Mouse (Mus musculus): ENCODE measurements at regions not wholly inside any gene's neighbourhood (a gene's known extent, or its start where the extent isn't known, plus 50 kb on each side); places are given as distances from the start of the nearest gene placed in this dataset.
"Not testable (repeated sequence)": the region's sequence is repeated elsewhere in the genome, so short reads cannot be mapped to it uniquely, and the experiment has no call there.

GRCm38 (mm10) chr8:20122067-20122925 is 219.1 kb downstream of the Gm31371 start:
- not testable (repeated sequence) for H3K36me3 ChIP-seq (ENCODE audit: insufficient read depth); H3K9me3 ChIP-seq (ENCODE audit: low read length); H3K4me1 ChIP-seq (ENCODE audit: insufficient read depth); H3K27me3 ChIP-seq (ENCODE audit: insufficient read depth, low read length)
- H3K27ac ChIP-seq (ENCODE audit: low read depth, low read length) = peak overlapping the region; percentile 45; the same call in 1 of the 2 replicates
- H3K9ac ChIP-seq = peak overlapping the region; percentile 68
- peak; percentile 99 for DNase-seq
- peak; percentile 77 for TF ChIP-seq CTCF (IDR thresholded peaks at IDR 0.05; ENCODE audit: low read depth)
- WGBS = 19% methylated on average over 58 of the region's 72 CpGs
- ATAC-seq = peak; percentile 100
- peak overlapping the region; percentile 47 for H3K4me3 ChIP-seq (ENCODE audit: low read depth, low read length)
- peak overlapping the region; percentile 42 for H3K4me2 ChIP-seq (ENCODE audit: low read depth)

DNA sequence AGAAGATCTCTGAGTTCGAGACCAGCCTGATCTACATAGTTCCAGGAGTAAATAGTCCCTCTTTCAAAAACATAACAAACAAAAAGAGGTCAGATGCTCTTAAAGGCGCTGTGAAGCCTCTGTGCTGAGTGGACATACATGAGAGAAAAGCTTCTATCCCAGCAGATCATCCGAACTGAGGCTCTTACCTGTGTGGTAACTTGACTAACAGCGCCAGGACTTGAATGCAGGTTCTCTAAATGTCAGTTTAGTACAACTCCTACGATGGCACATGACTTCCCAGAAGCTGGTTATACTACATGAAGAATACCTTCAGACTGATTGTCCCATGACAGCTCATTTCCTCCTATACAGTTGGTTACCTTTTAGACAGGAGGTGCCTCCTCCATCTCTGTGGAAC is 220.4 kb downstream of the Gm31371 start:
- ATAC-seq; H3K9ac ChIP-seq; H3K9me3 ChIP-seq (ENCODE audit: low read length); H3K27ac ChIP-seq (ENCODE audit: low read depth, low read length); H3K4me1 ChIP-seq (ENCODE audit: insufficient read depth); H3K4me2 ChIP-seq (ENCODE audit: low read depth); H3K27me3 ChIP-seq (ENCODE audit: insufficient read depth, low read length); H3K36me3 ChIP-seq (ENCODE audit: insufficient read depth); DNase-seq; H3K4me3 ChIP-seq (ENCODE audit: low read depth, low read length): not testable (repeated sequence)
- WGBS = 89% methylated on average over 5 of the region's 5 CpGs

DNA sequence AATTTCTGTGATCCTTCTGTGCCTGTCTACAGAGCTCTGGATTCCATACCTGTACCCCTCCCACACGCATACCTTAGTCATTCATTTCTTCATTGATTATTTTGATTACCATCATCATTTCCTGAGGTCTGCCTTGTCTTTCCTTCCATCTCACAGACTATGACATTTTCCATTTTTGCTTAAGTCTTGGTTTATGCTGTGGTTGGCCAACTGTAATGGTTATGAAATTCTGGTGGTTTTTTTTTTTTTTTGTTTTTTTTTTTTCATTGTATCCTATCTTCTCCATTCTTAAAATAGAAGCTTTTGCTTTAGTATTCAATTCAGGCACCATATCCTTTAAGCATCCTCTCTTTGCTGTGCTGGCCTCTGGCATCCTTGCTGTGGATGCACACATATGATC is 227.4 kb downstream of the Gm15319 start:
- not testable (repeated sequence) for H3K9ac ChIP-seq; H3K4me1 ChIP-seq (ENCODE audit: insufficient read depth); H3K27ac ChIP-seq (ENCODE audit: low read depth, low read length); DNase-seq; H3K36me3 ChIP-seq (ENCODE audit: insufficient read depth); H3K4me3 ChIP-seq (ENCODE audit: low read depth, low read length); ATAC-seq; H3K4me2 ChIP-seq (ENCODE audit: low read depth); H3K9me3 ChIP-seq (ENCODE audit: low read length); H3K27me3 ChIP-seq (ENCODE audit: insufficient read depth, low read length)
- WGBS = no CpG with 5 or more reads among the region's 1 CpGs

GRCm38 (mm10) chr8:20145436-20145835 is 217.6 kb downstream of the Gm15319 start:
- H3K4me3 ChIP-seq (ENCODE audit: low read depth, low read length); H3K27me3 ChIP-seq (ENCODE audit: insufficient read depth, low read length); H3K4me2 ChIP-seq (ENCODE audit: low read depth); H3K27ac ChIP-seq (ENCODE audit: low read depth, low read length); H3K9me3 ChIP-seq (ENCODE audit: low read length); H3K9ac ChIP-seq; ATAC-seq; H3K4me1 ChIP-seq (ENCODE audit: insufficient read depth); H3K36me3 ChIP-seq (ENCODE audit: insufficient read depth); DNase-seq: not testable (repeated sequence)
- WGBS = 87% methylated on average over 4 of the region's 4 CpGs

GRCm38 (mm10) chr8:20151317-20152047 is 211.5 kb downstream of the Gm15319 start:
- H3K27me3 ChIP-seq (ENCODE audit: insufficient read depth, low read length); H3K27ac ChIP-seq (ENCODE audit: low read depth, low read length); H3K9me3 ChIP-seq (ENCODE audit: low read length); H3K9ac ChIP-seq; ATAC-seq; H3K4me3 ChIP-seq (ENCODE audit: low read depth, low read length); H3K4me2 ChIP-seq (ENCODE audit: low read depth); H3K4me1 ChIP-seq (ENCODE audit: insufficient read depth); H3K36me3 ChIP-seq (ENCODE audit: insufficient read depth); DNase-seq: not testable (repeated sequence)
- 83% methylated on average over 6 of the region's 11 CpGs for WGBS

DNA sequence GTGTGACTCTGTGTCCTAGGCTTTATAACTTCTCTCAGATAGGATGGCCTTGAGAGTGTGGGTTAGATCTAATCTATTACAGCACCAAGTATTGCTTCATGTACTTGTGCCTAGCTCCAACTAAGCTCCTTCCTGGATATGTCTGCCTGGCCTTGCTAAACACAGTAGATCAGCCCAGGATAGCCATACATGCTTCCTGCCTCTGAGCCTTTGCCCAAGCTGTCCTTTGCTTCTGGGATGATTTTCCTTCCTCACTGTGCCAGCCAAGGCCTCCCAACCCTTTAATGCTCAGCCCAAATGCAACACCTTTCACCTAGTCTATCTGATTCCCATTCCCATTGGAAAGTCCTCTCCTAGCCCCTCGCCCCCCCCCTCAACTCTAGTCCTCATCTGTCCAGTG is 208.9 kb downstream of the Gm15319 start:
- not testable (repeated sequence) for H3K4me2 ChIP-seq (ENCODE audit: low read depth); ATAC-seq; H3K4me3 ChIP-seq (ENCODE audit: low read depth, low read length); H3K27ac ChIP-seq (ENCODE audit: low read depth, low read length); H3K9me3 ChIP-seq (ENCODE audit: low read length); H3K4me1 ChIP-seq (ENCODE audit: insufficient read depth); DNase-seq; H3K36me3 ChIP-seq (ENCODE audit: insufficient read depth); H3K9ac ChIP-seq; H3K27me3 ChIP-seq (ENCODE audit: insufficient read depth, low read length)
- WGBS = 100% methylated on average over 1 of the region's 1 CpGs

Measured in forebrain, postnatal 0 days (tissue).